Mouse (Mus musculus) ES-Bruce4 (cell line): ENCODE results near the gene Lin28a. TPM values are rescaled to one million over a fixed set of nuclear protein-coding genes. Genes with fewer than 3 reads are reported as not detected.

Experiments
- H3K27ac ChIP-seq: 2 replicates; pipeline ENCODE4 v1.5.1; 2012; ENCODE audit warnings: low read length, inconsistent platforms; ENCODE audit not compliant: insufficient read depth
- H3K27me3 ChIP-seq: 2 replicates; pipeline ENCODE4 v1.6.1; 2012; ENCODE audit warnings: mild to moderate bottlenecking, low read length, inconsistent platforms; ENCODE audit not compliant: control insufficient read depth, poor library complexity, insufficient read depth, severe bottlenecking
- H3K36me3 ChIP-seq: 2 replicates; pipeline ENCODE4 v1.6.1; 2012; ENCODE audit warnings: inconsistent platforms, mild to moderate bottlenecking, low read length, moderate library complexity; ENCODE audit not compliant: control insufficient read depth, poor library complexity, insufficient read depth, severe bottlenecking
- H3K4me1 ChIP-seq: one replicate; pipeline ENCODE4 v1.8.1; 2011; ENCODE audit warnings: low read length; ENCODE audit not compliant: control insufficient read depth, insufficient read depth
- H3K4me3 ChIP-seq: 2 replicates; pipeline ENCODE4 v1.5.1; 2011; ENCODE audit warnings: low read depth, mild to moderate bottlenecking, low read length
- H3K9ac ChIP-seq: 2 replicates; pipeline ENCODE4 v1.6.1; 2012; ENCODE audit warnings: low read depth, mild to moderate bottlenecking, inconsistent platforms; ENCODE audit not compliant: poor library complexity, severe bottlenecking
- H3K9me3 ChIP-seq: replicated peaks from 2 replicates; pipeline ENCODE4 v1.6.1; 2012; ENCODE audit warnings: mild to moderate bottlenecking, low read length, inconsistent platforms; ENCODE audit not compliant: control insufficient read depth, poor library complexity, insufficient read depth, severe bottlenecking
- CTCF ChIP-seq: IDR thresholded peaks from one replicate; pipeline ENCODE4 v1.8.1; 2011; ENCODE audit warnings: low read depth, low read length
- EP300 ChIP-seq: IDR thresholded peaks from 2 replicates; pipeline ENCODE4 v1.6.1; 2011; ENCODE audit warnings: low read depth, low read length; ENCODE audit not compliant: insufficient read depth
- POLR2A ChIP-seq: IDR thresholded peaks from one replicate; pipeline ENCODE4 v1.8.1; 2011; ENCODE audit warnings: low read length; ENCODE audit not compliant: insufficient read depth
- polyA plus RNA-seq: library from polyadenylated mRNA; stranded (reverse); fragments of >200 nt; gene quantifications from 2 replicates; pipeline ENCODE4 v1.2.4, GENCODE M21; 2011; ENCODE audit warnings: low read depth; ENCODE audit not compliant: missing spikeins, insufficient read depth, insufficient read length

Gene Lin28a
- polyA plus RNA-seq, 1 experiment, result 217 TPM

DNA sequence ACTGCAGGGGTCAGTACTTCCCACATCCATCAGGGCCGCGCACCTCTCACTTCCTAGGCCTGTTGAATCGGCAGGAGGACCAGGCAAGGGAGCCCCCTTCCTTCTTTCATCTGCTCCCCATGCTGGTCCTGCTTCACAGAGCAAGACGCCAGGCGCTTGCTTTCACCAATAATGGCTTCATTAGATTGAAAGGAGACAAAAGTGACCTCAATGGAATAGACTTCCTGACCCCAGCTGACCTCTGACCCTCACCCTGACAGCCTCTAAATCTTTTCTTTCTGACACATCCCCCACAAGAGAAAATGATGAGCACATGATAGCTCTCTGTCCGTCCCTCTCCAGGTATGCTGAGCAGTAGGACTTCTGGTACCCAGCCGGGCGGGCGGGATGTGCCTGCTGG lies 7.2 kb upstream of the Lin28a start:
- Histone ChIP-seq H3K4me3 (no peak overlapping the region), H3K9ac (no peak overlapping the region), H3K36me3 (no peaks in the 10 kb centered on the region), H3K9me3 (peaks cover 2% of the 10 kb centered on the region; the same call in 1 of the 2 replicates), H3K4me1 (no peaks in the 10 kb centered on the region), H3K27ac (no peak overlapping the region), H3K27me3 (no peaks in the 10 kb centered on the region)
- no peak for TF ChIP-seq EP300

DNA sequence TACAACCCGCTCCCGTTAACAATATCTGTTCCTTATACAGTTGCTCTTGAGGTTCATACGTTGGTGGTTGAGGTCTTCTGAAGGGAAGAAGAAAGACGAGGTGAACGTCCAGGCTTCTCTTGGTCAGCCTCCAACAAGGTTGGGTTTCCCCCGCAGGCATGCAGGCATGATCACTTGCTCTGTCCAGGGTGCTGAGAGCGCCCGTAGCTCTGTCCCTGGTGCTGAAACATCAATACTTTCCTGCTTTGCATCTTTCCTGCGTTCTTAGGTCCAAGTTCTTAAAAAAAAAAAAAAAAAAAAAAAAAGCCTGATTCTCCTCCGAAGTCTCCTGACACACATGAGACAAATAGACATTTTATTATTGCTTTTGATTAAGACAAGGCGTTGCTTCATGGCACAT lies 2.0 kb upstream of the Lin28a start:
- TF ChIP-seq CTCF (no peak), EP300 (peak; percentile 84)
- Histone ChIP-seq H3K9me3 (no peaks in the 10 kb centered on the region), H3K9ac (no peak overlapping the region), H3K4me3 (no peak overlapping the region), H3K27me3 (no peaks in the 10 kb centered on the region), H3K4me1 (peaks cover 4% of the 10 kb centered on the region), H3K36me3 (peaks cover 2% of the 10 kb centered on the region), H3K27ac (no peak overlapping the region)

DNA sequence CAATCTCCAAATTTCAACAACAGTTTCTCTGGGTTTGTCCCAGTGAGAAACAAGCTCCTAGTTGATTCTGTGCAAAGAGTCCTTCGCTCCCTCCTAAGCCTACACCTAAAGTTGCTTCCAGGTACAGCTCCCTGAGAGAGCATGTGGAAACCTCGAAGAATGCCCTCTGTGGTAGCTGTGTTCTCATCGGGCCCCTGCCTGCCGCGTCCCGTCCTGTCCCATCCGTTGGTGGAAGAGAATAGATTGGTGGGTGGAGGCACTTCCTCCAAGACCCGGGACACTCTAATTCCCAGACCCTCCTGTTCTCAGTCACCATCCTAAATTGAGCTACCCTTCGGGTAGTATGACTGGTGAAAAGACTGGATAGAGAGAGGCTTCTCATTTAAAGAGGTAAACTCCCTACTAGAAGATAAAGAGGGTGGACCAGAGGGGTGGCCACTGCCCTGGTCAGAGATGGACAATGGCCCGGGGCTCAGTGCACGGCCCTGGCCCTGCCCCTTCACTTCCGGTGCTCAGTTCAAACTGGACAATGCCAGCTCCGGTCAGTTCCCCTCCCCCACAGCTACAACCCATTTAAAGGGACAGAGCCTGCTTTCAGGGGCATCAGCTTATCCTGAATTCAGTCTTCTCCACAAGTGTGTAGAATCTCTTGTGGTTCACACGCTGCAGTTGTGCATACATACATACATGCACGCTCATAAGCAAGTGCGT lies 1.2 kb upstream of the Lin28a start:
- no peak overlapping the region for H3K9ac ChIP-seq
- no peaks in the 10 kb centered on the region for H3K27me3 ChIP-seq
- 0 out of 2 replicates have a peak overlapping the region, but pooled peaks have one; percentile 6 for H3K27ac ChIP-seq
- no peaks in the 10 kb centered on the region for H3K9me3 ChIP-seq
- peaks cover 6% of the 10 kb centered on the region for H3K4me1 ChIP-seq
- peak overlapping the region; percentile 21 for H3K4me3 ChIP-seq
- peaks cover 4% of the 10 kb centered on the region for H3K36me3 ChIP-seq
- TF ChIP-seq POLR2A (no peak), EP300 (0 out of 2 replicates have a peak, but pooled peaks have one; percentile 6)

DNA sequence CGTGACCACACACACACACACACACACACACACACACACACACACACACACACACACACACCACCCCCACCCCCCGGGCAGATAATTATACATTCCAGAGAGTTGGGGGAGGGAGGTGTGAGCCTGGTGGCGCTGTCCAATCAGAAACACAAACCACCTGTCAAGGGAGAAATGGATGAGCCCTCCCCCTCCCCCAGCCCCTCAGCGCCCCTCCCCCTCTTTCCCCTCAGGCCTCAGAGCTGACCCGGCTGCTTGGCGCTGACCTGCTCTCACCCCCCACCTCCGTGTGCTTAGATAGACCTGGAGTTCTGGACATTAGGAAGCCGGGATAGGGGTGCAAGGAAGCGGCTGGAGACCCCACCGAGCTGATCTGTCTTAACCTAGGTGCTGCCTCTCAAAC lies 569 bp upstream of the Lin28a start:
- H3K4me3 ChIP-seq, result peak overlapping the region; percentile 21; the same call in 1 of the 2 replicates
- H3K27ac ChIP-seq, result 0 out of 2 replicates have a peak overlapping the region, but pooled peaks have one; percentile 6

DNA sequence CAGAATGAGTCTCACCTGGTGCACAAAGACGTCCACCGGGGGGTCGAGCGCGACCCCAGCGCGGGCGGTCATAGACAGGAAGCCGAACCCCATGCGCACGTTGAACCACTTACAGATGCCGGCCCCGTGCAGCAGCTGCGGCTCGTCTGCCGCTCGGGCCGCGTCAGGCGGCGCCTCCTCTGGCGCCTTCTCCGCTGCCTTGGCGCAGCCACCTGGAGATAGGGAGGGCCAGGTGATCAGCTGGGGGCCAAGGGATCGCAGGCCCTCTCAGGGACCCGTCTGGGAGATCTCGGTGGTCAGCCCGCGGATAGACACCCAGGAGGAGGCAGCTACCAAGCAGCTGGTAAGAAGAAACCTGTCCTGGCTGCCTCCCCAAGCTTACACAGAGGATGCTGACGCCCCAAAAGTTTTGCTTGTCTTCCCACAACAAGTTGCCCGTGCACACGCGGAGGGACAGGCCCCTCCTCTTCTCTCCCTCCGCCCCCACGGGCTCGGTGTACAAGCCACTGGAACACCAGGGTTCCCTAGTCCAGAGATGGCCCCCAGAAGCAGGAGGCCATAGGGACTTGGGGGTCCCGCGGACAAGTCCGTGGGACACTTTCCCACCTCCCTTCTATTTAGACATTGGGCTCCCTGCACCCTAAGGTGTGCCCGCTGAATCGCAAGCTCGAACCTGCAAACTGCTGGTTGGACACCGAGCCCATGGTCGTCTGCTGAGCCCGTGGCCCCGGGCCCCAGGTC lies 433 bp downstream of the Lin28a start:
- Histone ChIP-seq H3K27me3 (no peaks in the 10 kb centered on the region), H3K9me3 (no peaks in the 10 kb centered on the region), H3K36me3 (peaks cover 11% of the 10 kb centered on the region), H3K4me1 (peaks cover 7% of the 10 kb centered on the region), H3K9ac (peak overlapping the region; percentile 62), H3K27ac (peak overlapping the region; percentile 73), H3K4me3 (peak overlapping the region; percentile 71)
- TF ChIP-seq EP300 (no peak), POLR2A (no peak), CTCF (no peak)

More for the DNA sequence above, 569 bp upstream of the Lin28a start:
- Histone ChIP-seq H3K36me3 (peaks cover 7% of the 10 kb centered on the region), H3K4me1 (peaks cover 6% of the 10 kb centered on the region), H3K9ac (no peak overlapping the region), H3K27me3 (no peaks in the 10 kb centered on the region), H3K9me3 (no peaks in the 10 kb centered on the region)
- TF ChIP-seq POLR2A (no peak), EP300 (peak; percentile 52; the same call in 1 of the 2 replicates)

DNA sequence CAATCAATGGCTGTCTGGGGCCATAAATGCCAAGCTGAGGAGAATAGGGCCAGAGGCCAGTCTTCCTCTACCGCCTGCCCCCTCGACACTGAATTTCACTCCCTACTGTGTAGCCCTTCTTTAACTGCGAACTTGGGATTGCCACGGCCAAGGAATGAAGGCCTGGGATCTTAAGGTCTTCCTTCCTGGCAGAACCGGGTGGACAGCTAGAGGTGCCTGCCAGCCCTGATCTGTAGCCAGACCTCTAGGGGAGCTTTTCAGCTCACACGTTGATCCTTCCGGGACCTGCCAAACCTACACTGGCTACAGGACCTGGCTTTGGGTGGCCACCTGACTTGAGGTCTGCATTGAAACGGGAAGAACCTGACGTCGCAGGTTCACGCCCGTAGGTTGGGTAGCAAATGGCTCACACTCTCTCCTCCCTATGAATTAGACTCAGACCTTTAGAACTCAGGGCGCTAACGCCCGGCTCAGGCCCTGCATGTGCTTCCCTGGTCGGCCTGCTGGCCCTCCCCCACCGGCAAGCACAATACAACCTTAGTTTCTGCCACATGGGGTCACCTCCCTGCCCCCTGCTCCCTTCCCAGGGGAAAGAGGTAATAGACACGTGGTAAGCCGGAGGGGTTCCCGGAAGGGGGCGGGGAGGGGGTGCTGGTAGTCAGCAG lies 1.3 kb downstream of the Lin28a start:
- Histone ChIP-seq H3K27me3 (no peaks in the 10 kb centered on the region), H3K9me3 (no peaks in the 10 kb centered on the region), H3K4me1 (peaks cover 7% of the 10 kb centered on the region), H3K27ac (peak overlapping the region; percentile 95), H3K9ac (peak overlapping the region; percentile 62), H3K4me3 (peak overlapping the region; percentile 71), H3K36me3 (peaks cover 11% of the 10 kb centered on the region)
- TF ChIP-seq EP300 (peak; percentile 85), CTCF (no peak), POLR2A (no peak)
